ENCODE assay signal across 8 mouse cellular contexts in genomic region chr4:138216891-138217392, GRCm38 (mm10). TPM values are rescaled to one million over a fixed set of nuclear protein-coding genes. Genes with fewer than 3 reads are reported as not detected.
DNase-seq lines count a peak whose midpoint lies in the region; ATAC-seq and TF ChIP-seq lines count a peak whose summit lies in the region.

No protein-coding gene starts in this region.

- peak overlapping the region; percentile 100 for H3K27ac ChIP-seq in forebrain, embryonic 10.5 days
- peak overlapping the region; percentile 100 for H3K27ac ChIP-seq in heart, embryonic 15.5 days
- H3K27ac ChIP-seq in liver, embryonic 14.5 days = peak overlapping the region; percentile 80
- peak overlapping the region; percentile 99 for H3K27ac ChIP-seq in neural tube, embryonic 11.5 days (ENCODE audit: low read depth, low read length)
- H3K27ac ChIP-seq in stomach, postnatal 0 days (replicated peaks) = peak overlapping the region; percentile 100

- TF ChIP-seq CTCF in liver, embryonic 14.5 days (IDR thresholded peaks at IDR 0.05; ENCODE audit: low read depth) = no peak
- TF ChIP-seq CTCF in stomach, postnatal 0 days (IDR thresholded peaks at IDR 0.05; ENCODE audit: low read depth) = peak; percentile 1; the same call in 1 of the 2 replicates

- H3K4me3 ChIP-seq in forebrain, embryonic 10.5 days = peak overlapping the region; percentile 91
- H3K4me3 ChIP-seq in heart, embryonic 15.5 days = peak overlapping the region; percentile 93
- peak overlapping the region; percentile 82 to 95 for H3K4me3 ChIP-seq in liver, embryonic 14.5 days (ENCODE audit: insufficient read depth in 1 of 2, low read depth in 2 of 2, low read length in 2 of 2)
- peak overlapping the region; percentile 99 for H3K4me3 ChIP-seq in neural tube, embryonic 11.5 days (ENCODE audit: low read depth, low read length)
- peak overlapping the region; percentile 86 for H3K4me3 ChIP-seq in stomach, postnatal 0 days (ENCODE audit: low read depth, low read length)

- no peaks in the 10 kb centered on the region for H3K27me3 ChIP-seq in forebrain, embryonic 10.5 days (ENCODE audit: poor library complexity, severe bottlenecking)
- H3K27me3 ChIP-seq in heart, embryonic 15.5 days = no peaks in the 10 kb centered on the region
- no peaks in the 10 kb centered on the region for H3K27me3 ChIP-seq in liver, embryonic 14.5 days (ENCODE audit: control insufficient read depth, insufficient read depth, low read length)
- no peaks in the 10 kb centered on the region for H3K27me3 ChIP-seq in neural tube, embryonic 11.5 days (ENCODE audit: control insufficient read depth, insufficient read depth, low read length)
- no peaks in the 10 kb centered on the region for H3K27me3 ChIP-seq in stomach, postnatal 0 days (ENCODE audit: control insufficient read depth, insufficient read depth, low read length)

- H3K36me3 ChIP-seq in forebrain, embryonic 10.5 days (replicated peaks) = peaks cover 35% of the 10 kb centered on the region
- H3K36me3 ChIP-seq in heart, embryonic 15.5 days = peaks cover under 1% of the 10 kb centered on the region
- H3K36me3 ChIP-seq in liver, embryonic 14.5 days (replicated peaks; ENCODE audit: control insufficient read depth, insufficient read depth, low read depth) = peaks cover 11% of the 10 kb centered on the region
- no peaks in the 10 kb centered on the region for H3K36me3 ChIP-seq in neural tube, embryonic 11.5 days (ENCODE audit: control insufficient read depth, insufficient read depth, low read length)
- no peaks in the 10 kb centered on the region for H3K36me3 ChIP-seq in stomach, postnatal 0 days (ENCODE audit: control insufficient read depth, insufficient read depth, low read length)

- H3K9me3 ChIP-seq in forebrain, embryonic 10.5 days = no peaks in the 10 kb centered on the region
- H3K9me3 ChIP-seq in heart, embryonic 15.5 days (replicated peaks) = no peaks in the 10 kb centered on the region
- no peaks in the 10 kb centered on the region for H3K9me3 ChIP-seq in liver, embryonic 14.5 days (ENCODE audit: control insufficient read depth, low read length)
- H3K9me3 ChIP-seq in neural tube, embryonic 11.5 days (ENCODE audit: control insufficient read depth, low read length) = no peaks in the 10 kb centered on the region
- H3K9me3 ChIP-seq in stomach, postnatal 0 days (ENCODE audit: control insufficient read depth, low read length) = no peaks in the 10 kb centered on the region

- under 1% methylated on average over 60 of the region's 68 CpGs for WGBS in forebrain, embryonic 10.5 days
- WGBS in heart, embryonic 15.5 days = under 1% methylated on average over 61 of the region's 68 CpGs
- WGBS in liver, embryonic 14.5 days (ENCODE audit: insufficient replicate concordance) = 0% methylated on average over 53 of the region's 68 CpGs
- WGBS in neural tube, embryonic 11.5 days = 0% methylated on average over 40 of the region's 68 CpGs
- under 1% methylated on average over 48 of the region's 68 CpGs for WGBS in stomach, postnatal 0 days

- H3K4me2 ChIP-seq in heart, embryonic 15.5 days = peak overlapping the region; percentile 77
- H3K4me2 ChIP-seq in liver, embryonic 14.5 days (ENCODE audit: low read depth) = peak overlapping the region; percentile 87
- H3K4me2 ChIP-seq in neural tube, embryonic 11.5 days (ENCODE audit: low read depth) = peak overlapping the region; percentile 91
- H3K4me2 ChIP-seq in stomach, postnatal 0 days (replicated peaks; ENCODE audit: low read depth) = peak overlapping the region; percentile 79

- no peak for TF ChIP-seq EP300 in liver, embryonic 14.5 days (IDR thresholded peaks at IDR 0.05; ENCODE audit: low read depth)
- no peak for TF ChIP-seq EP300 in stomach, postnatal 0 days (optimal IDR thresholded peaks at IDR 0.05)

- H3K9ac ChIP-seq in heart, embryonic 15.5 days = peak overlapping the region; percentile 98
- peak overlapping the region; percentile 94 for H3K9ac ChIP-seq in liver, embryonic 14.5 days (replicated peaks)
- peak overlapping the region; percentile 97 for H3K9ac ChIP-seq in neural tube, embryonic 11.5 days (ENCODE audit: low read length)
- H3K9ac ChIP-seq in stomach, postnatal 0 days (ENCODE audit: low read length) = peak overlapping the region; percentile 99

- peak; percentile 97 to 98 for DNase-seq in CD8-positive naive resting alpha-beta T cell, adult 2 months (ENCODE audit: low read depth in 2 of 2, low spot score in 2 of 2)
- peak; percentile 94 for DNase-seq in c-Kit-positive CD71-negative TER-119-negative erythroid progenitor cells, embryonic 14.5 days (ENCODE audit: low read depth)
- DNase-seq in forebrain, embryonic 10.5 days (ENCODE audit: extremely low spot score, low spot score) = peak; percentile 96
- peak; percentile 98 to 99 for DNase-seq in kidney, postnatal 25 days
- DNase-seq in liver, embryonic 14.5 days (ENCODE audit: low read depth in 3 of 3, low spot score in 3 of 3) = peak; percentile 93 to 95 (median 95)
- DNase-seq in neural tube, embryonic 11.5 days (ENCODE audit: low spot score) = peak; percentile 99
- peak; percentile 99 for DNase-seq in stomach, postnatal 0 days (ENCODE audit: low spot score)

- H3K4me1 ChIP-seq in forebrain, embryonic 10.5 days = peaks cover 34% of the 10 kb centered on the region
- peaks cover 36% of the 10 kb centered on the region for H3K4me1 ChIP-seq in heart, embryonic 15.5 days (replicated peaks)
- H3K4me1 ChIP-seq in liver, embryonic 14.5 days (replicated peaks; ENCODE audit: control insufficient read depth in 2 of 2, insufficient read depth in 2 of 2, low read length in 1 of 2) = peaks cover 24 to 34% of the 10 kb centered on the region in 2 experiments
- peaks cover 5% of the 10 kb centered on the region; the same call in 1 of the 2 replicates for H3K4me1 ChIP-seq in neural tube, embryonic 11.5 days (ENCODE audit: control insufficient read depth, insufficient read depth, low read length)
- no peaks in the 10 kb centered on the region; the same call in 1 of the 2 replicates for H3K4me1 ChIP-seq in stomach, postnatal 0 days (replicated peaks; ENCODE audit: control insufficient read depth, insufficient read depth)

- ATAC-seq in heart, embryonic 15.5 days (replicated peaks; ENCODE audit: insufficient number of reproducible peaks, insufficient read depth, low FRiP score, low read depth) = peak; percentile 97
- peak; percentile 94 for ATAC-seq in liver, embryonic 14.5 days (ENCODE audit: insufficient read depth)
- ATAC-seq in neural tube, embryonic 11.5 days (ENCODE audit: insufficient read depth, low FRiP score, low TSS enrichment) = peak; percentile 91
- peak; percentile 95 for ATAC-seq in stomach, postnatal 0 days (ENCODE audit: low FRiP score, low TSS enrichment)

RNA-seq across cellular contexts. Expression of gene Hp1bp3, which starts 0.8 kb away (rescaled TPM):
- polyA plus RNA-seq in forebrain, embryonic 10.5 days (2016; fragmentation: Nextera tagmentation; extraction: Ambion mirVana) = 147 and 152 TPM in 2 replicates
- polyA plus RNA-seq in heart, embryonic 15.5 days (2015; fragmentation: Nextera tagmentation; extraction: Ambion mirVana) = 96.1 and 97.9 TPM in 2 replicates
- 25.2 and 34.7 TPM in 2 replicates for polyA plus RNA-seq in liver, embryonic 14.5 days (2012; rRNA removed)
- 36.1 and 41.9 TPM in 2 replicates for polyA plus RNA-seq in liver, embryonic 14.5 days (2014; fragmentation: Nextera tagmentation; extraction: Ambion mirVana)
- polyA plus RNA-seq in neural tube, embryonic 11.5 days (2014; fragmentation: Nextera tagmentation; extraction: Ambion mirVana) = 175 TPM in 2 replicates
- polyA plus RNA-seq in stomach, postnatal 0 days (2015; fragmentation: Nextera tagmentation; extraction: Ambion mirVana) = 74.7 and 75.4 TPM in 2 replicates

RNA-seq across cellular contexts. Expression of gene Sh2d5, which starts 33.3 kb away (rescaled TPM):
- polyA plus RNA-seq in forebrain, embryonic 10.5 days (2016; fragmentation: Nextera tagmentation; extraction: Ambion mirVana) = 0.23 and 0.47 TPM in 2 replicates
- 0.31 and 0.36 TPM in 2 replicates for polyA plus RNA-seq in heart, embryonic 15.5 days (2015; fragmentation: Nextera tagmentation; extraction: Ambion mirVana)
- 0.68 and 1.2 TPM in 2 replicates for polyA plus RNA-seq in liver, embryonic 14.5 days (2012; rRNA removed)
- polyA plus RNA-seq in liver, embryonic 14.5 days (2014; fragmentation: Nextera tagmentation; extraction: Ambion mirVana) = 0.27 and 0.47 TPM in 2 replicates
- polyA plus RNA-seq in neural tube, embryonic 11.5 days (2014; fragmentation: Nextera tagmentation; extraction: Ambion mirVana) = 1.6 and 1.8 TPM in 2 replicates
- polyA plus RNA-seq in stomach, postnatal 0 days (2015; fragmentation: Nextera tagmentation; extraction: Ambion mirVana) = 0.19 and 0.25 TPM in 2 replicates

RNA-seq across cellular contexts. Expression of gene Kif17, which starts 33.3 kb away (rescaled TPM):
- polyA plus RNA-seq in forebrain, embryonic 10.5 days (2016; fragmentation: Nextera tagmentation; extraction: Ambion mirVana) = 0.25 and 0.39 TPM in 2 replicates
- polyA plus RNA-seq in heart, embryonic 15.5 days (2015; fragmentation: Nextera tagmentation; extraction: Ambion mirVana) = 0.57 and 1.2 TPM in 2 replicates
- 0.12 and 0.19 TPM in 2 replicates for polyA plus RNA-seq in liver, embryonic 14.5 days (2012; rRNA removed)
- polyA plus RNA-seq in liver, embryonic 14.5 days (2014; fragmentation: Nextera tagmentation; extraction: Ambion mirVana) = 0.06 and 0.18 TPM in 2 replicates
- 0.37 and 0.46 TPM in 2 replicates for polyA plus RNA-seq in neural tube, embryonic 11.5 days (2014; fragmentation: Nextera tagmentation; extraction: Ambion mirVana)
- polyA plus RNA-seq in stomach, postnatal 0 days (2015; fragmentation: Nextera tagmentation; extraction: Ambion mirVana) = 0.21 and 0.39 TPM in 2 replicates

Comparison
In these comparisons a context has a peak if more than half of its experiments do, and no peak if none do; other contexts are left out.
1. Peak in every context shown above with its lines: DNase-seq, ATAC-seq, H3K4me3 ChIP-seq and H3K27ac ChIP-seq.